Mouse (Mus musculus) embryonic facial prominence, embryonic 15.5 days (tissue): ENCODE measurements around the gene Olfr311. TPM values are rescaled to one million over a fixed set of nuclear protein-coding genes. Genes with fewer than 3 reads are reported as not detected.
"Not testable (repeated sequence)": the region's sequence is repeated elsewhere in the genome, so short reads cannot be mapped to it uniquely, and the experiment has no call there.

Source experiments
- ATAC-seq: fragments of 200-750 bp; cut with Nextera tagmentation; 2 replicates; pipeline ENCODE4 v1.8.0; 2017; ENCODE audit warnings: low read depth, moderate TSS enrichment; ENCODE audit not compliant: insufficient number of reproducible peaks, low FRiP score, low TSS enrichment
- H3K27ac ChIP-seq: fragments of 300-500 bp; sonication (generic); replicated peaks from 2 replicates; pipeline ENCODE4 v1.5.1; 2015; ENCODE audit warnings: mild to moderate bottlenecking, inconsistent platforms
- H3K27me3 ChIP-seq: fragments of 300-500 bp; sonication (generic); 2 replicates; pipeline ENCODE4 v1.6.1; 2015; ENCODE audit warnings: inconsistent platforms
- H3K36me3 ChIP-seq: fragments of 300-500 bp; sonication (generic); 2 replicates; pipeline ENCODE4 v1.6.1; 2015; ENCODE audit warnings: mild to moderate bottlenecking, inconsistent platforms
- H3K4me1 ChIP-seq: fragments of 300-500 bp; sonication (generic); 2 replicates; pipeline ENCODE4 v1.6.1; 2015; ENCODE audit warnings: inconsistent platforms
- H3K4me2 ChIP-seq: fragments of 300-500 bp; sonication (generic); replicated peaks from 2 replicates; pipeline ENCODE4 v1.6.1; 2015; ENCODE audit warnings: mild to moderate bottlenecking, inconsistent platforms
- H3K4me3 ChIP-seq: fragments of 300-500 bp; sonication (generic); replicated peaks from 2 replicates; pipeline ENCODE4 v1.5.1; 2015; ENCODE audit warnings: mild to moderate bottlenecking, inconsistent platforms
- H3K9ac ChIP-seq: fragments of 300-500 bp; sonication (generic); 2 replicates; pipeline ENCODE4 v1.6.1; 2015; ENCODE audit warnings: inconsistent platforms
- H3K9me3 ChIP-seq: fragments of 300-500 bp; sonication (generic); replicated peaks from 2 replicates; pipeline ENCODE4 v1.6.1; 2016; ENCODE audit warnings: inconsistent platforms
- WGBS: fragments of 180-500 bp; shearing (Covaris S2); methylation state at CpG from one replicate; pipeline ENCODE4 v1.1.7; 2015; 5-methylcytosine and 5-hydroxymethylcytosine counted together
- polyA plus RNA-seq: library from polyadenylated mRNA; unstranded; fragments of >200 nt; fragmentation: Nextera tagmentation; extraction: Ambion mirVana; gene quantifications from 2 replicates; pipeline ENCODE4 v1.2.1, GENCODE M21; 2015

Olfr311 gene
- polyA plus RNA-seq, 1 experiment from 2014 or later: not detected

GRCm38 (mm10) chr11:58815676-58816075 is 23.4 kb upstream of the Olfr311 start:
- no peak overlapping the region for H3K9ac ChIP-seq
- H3K9me3 ChIP-seq: no peaks in the 10 kb centered on the region
- WGBS: 85% methylated on average over 1 of the region's 1 CpGs
- no peak overlapping the region for H3K4me2 ChIP-seq
- no peaks in the 10 kb centered on the region for H3K4me1 ChIP-seq
- no peaks in the 10 kb centered on the region for H3K36me3 ChIP-seq
- no peak for ATAC-seq
- no peak overlapping the region for H3K27ac ChIP-seq
- H3K27me3 ChIP-seq: no peaks in the 10 kb centered on the region
- H3K4me3 ChIP-seq: no peak overlapping the region

- H3K36me3 ChIP-seq, H3K27me3 ChIP-seq, H3K4me1 ChIP-seq, H3K9ac ChIP-seq, H3K27ac ChIP-seq, ATAC-seq, H3K9me3 ChIP-seq, H3K4me3 ChIP-seq, H3K4me2 ChIP-seq: not testable (repeated sequence)
Observed at GRCm38 (mm10) chr11:58828937-58829336, 10.1 kb upstream of the Olfr311 start, which contains the start of gene Olfr312. Olfr312 (plus strand) TSS chr11:58829237.

- ATAC-seq: no peak
- Histone ChIP-seq H3K27ac (no peak overlapping the region), H3K9ac (no peak overlapping the region), H3K4me1 (no peaks in the 10 kb centered on the region), H3K27me3 (no peaks in the 10 kb centered on the region), H3K4me2 (no peak overlapping the region), H3K4me3 (no peak overlapping the region), H3K9me3 (no peaks in the 10 kb centered on the region), H3K36me3 (no peaks in the 10 kb centered on the region)
- 62% methylated on average over 3 of the region's 3 CpGs for WGBS
Observed at GRCm38 (mm10) chr11:58829764-58830163, 9.3 kb upstream of the Olfr311 start.

GRCm38 (mm10) chr11:58832541-58832940 is 6.5 kb upstream of the Olfr311 start:
- H3K4me1 ChIP-seq, H3K27me3 ChIP-seq, H3K9me3 ChIP-seq, H3K27ac ChIP-seq, H3K4me3 ChIP-seq, ATAC-seq, H3K36me3 ChIP-seq, H3K4me2 ChIP-seq, H3K9ac ChIP-seq: not testable (repeated sequence)
- 61% methylated on average over 3 of the region's 3 CpGs for WGBS

GRCm38 (mm10) chr11:58846919-58847461 is 7.9 kb downstream of the Olfr311 start, which contains the start of gene Gm12258:
Gm12258 (plus strand) TSS chr11:58847158.
- Histone ChIP-seq H3K4me2 (peak within 1 kb of the TSS; percentile 70), H3K4me3 (peak within 1 kb of the TSS; percentile 70), H3K9ac (peak within 1 kb of the TSS; percentile 77), H3K27me3 (no peaks in the 10 kb centered on the region), H3K4me1 (peaks cover 8% of the 10 kb centered on the region), H3K9me3 (no peaks in the 10 kb centered on the region), H3K27ac (peak within 1 kb of the TSS; percentile 63), H3K36me3 (peaks cover 24% of the 10 kb centered on the region)
- ATAC-seq: peak; percentile 99
- under 1% methylated on average over 24 of the region's 24 CpGs for WGBS

GRCm38 (mm10) chr11:58847636-58848035 is 8.6 kb downstream of the Olfr311 start:
- Histone ChIP-seq H3K36me3 (peaks cover 29% of the 10 kb centered on the region), H3K9me3 (no peaks in the 10 kb centered on the region), H3K9ac (peak overlapping the region; percentile 77), H3K4me2 (peak overlapping the region; percentile 70), H3K4me3 (peak overlapping the region; percentile 70), H3K27me3 (no peaks in the 10 kb centered on the region), H3K27ac (no peak overlapping the region), H3K4me1 (peaks cover 8% of the 10 kb centered on the region)
- WGBS: 39% methylated on average over 9 of the region's 9 CpGs
- no peak for ATAC-seq

- H3K4me1 ChIP-seq: peaks cover 8% of the 10 kb centered on the region
- ATAC-seq: no peak
- peaks cover 42% of the 10 kb centered on the region for H3K36me3 ChIP-seq
- H3K27ac ChIP-seq: no peak overlapping the region
- no peaks in the 10 kb centered on the region for H3K27me3 ChIP-seq
- H3K4me3 ChIP-seq: no peak overlapping the region
- H3K9me3 ChIP-seq: no peaks in the 10 kb centered on the region
- 72% methylated on average over 2 of the region's 2 CpGs for WGBS
- H3K4me2 ChIP-seq: no peak overlapping the region
- H3K9ac ChIP-seq: no peak overlapping the region
Observed at GRCm38 (mm10) chr11:58849731-58850130, 10.7 kb downstream of the Olfr311 start.

GRCm38 (mm10) chr11:58860744-58861143 is 21.7 kb downstream of the Olfr311 start:
- no peak overlapping the region for H3K9ac ChIP-seq
- H3K27me3 ChIP-seq: no peaks in the 10 kb centered on the region
- peaks cover 22% of the 10 kb centered on the region for H3K9me3 ChIP-seq
- peaks cover 52% of the 10 kb centered on the region for H3K36me3 ChIP-seq
- H3K4me2 ChIP-seq: no peak overlapping the region
- no peak overlapping the region for H3K27ac ChIP-seq
- ATAC-seq: no peak
- WGBS: 94% methylated on average over 8 of the region's 8 CpGs
- H3K4me3 ChIP-seq: no peak overlapping the region
- no peaks in the 10 kb centered on the region for H3K4me1 ChIP-seq

- H3K4me2 ChIP-seq: peak within 1 kb of the TSS; percentile 72
- H3K9ac ChIP-seq: peak within 1 kb of the TSS; percentile 21
- H3K4me3 ChIP-seq: peak within 1 kb of the TSS; percentile 64
- no peaks in the 10 kb centered on the region for H3K9me3 ChIP-seq
- H3K4me1 ChIP-seq: peaks cover 9% of the 10 kb centered on the region; the same call in 1 of the 2 replicates
- 3% methylated on average over 37 of the region's 37 CpGs for WGBS
- H3K27me3 ChIP-seq: no peaks in the 10 kb centered on the region
- H3K27ac ChIP-seq: peak within 1 kb of the TSS; percentile 52; the same call in 1 of the 2 replicates
- peak; percentile 87 for ATAC-seq
- peaks cover 15% of the 10 kb centered on the region for H3K36me3 ChIP-seq
Observed at GRCm38 (mm10) chr11:58867039-58867953, 28.2 kb downstream of the Olfr311 start, which contains the start of gene 2810021J22Rik. 2810021J22Rik (plus strand) TSS chr11:58867216.

GRCm38 (mm10) chr11:58867954-58868330 is 28.9 kb downstream of the Olfr311 start:
- Histone ChIP-seq H3K36me3 (peaks cover 15% of the 10 kb centered on the region), H3K9ac (peak overlapping the region; percentile 21), H3K9me3 (no peaks in the 10 kb centered on the region), H3K4me2 (peak overlapping the region; percentile 72), H3K4me3 (peak overlapping the region; percentile 64), H3K4me1 (peaks cover 9% of the 10 kb centered on the region; the same call in 1 of the 2 replicates), H3K27me3 (no peaks in the 10 kb centered on the region), H3K27ac (no peak overlapping the region)
- ATAC-seq: no peak
- WGBS: 73% methylated on average over 6 of the region's 6 CpGs

GRCm38 (mm10) chr11:58870961-58871360 is 31.9 kb downstream of the Olfr311 start:
- no peak for ATAC-seq
- 88% methylated on average over 4 of the region's 4 CpGs for WGBS

More at GRCm38 (mm10) chr11:58870961-58871360, 31.9 kb downstream of the Olfr311 start:
- no peak overlapping the region for H3K4me2 ChIP-seq
- H3K4me1 ChIP-seq: peaks cover 9% of the 10 kb centered on the region; the same call in 1 of the 2 replicates
- no peak overlapping the region for H3K27ac ChIP-seq
- H3K9me3 ChIP-seq: no peaks in the 10 kb centered on the region
- H3K4me3 ChIP-seq: no peak overlapping the region
- H3K27me3 ChIP-seq: no peaks in the 10 kb centered on the region
- no peak overlapping the region for H3K9ac ChIP-seq
- peaks cover 15% of the 10 kb centered on the region for H3K36me3 ChIP-seq
